Mouse (Mus musculus) induced T-regulatory cell, adult 2 months (primary cell): ENCODE results near the gene Dnajc27.

Experiments
- DNase-seq: peaks from one replicate; pipeline ENCODE4 v3.0.0-alpha.2; 2012; ENCODE audit warnings: low read depth

Dnajc27 gene

DNA sequence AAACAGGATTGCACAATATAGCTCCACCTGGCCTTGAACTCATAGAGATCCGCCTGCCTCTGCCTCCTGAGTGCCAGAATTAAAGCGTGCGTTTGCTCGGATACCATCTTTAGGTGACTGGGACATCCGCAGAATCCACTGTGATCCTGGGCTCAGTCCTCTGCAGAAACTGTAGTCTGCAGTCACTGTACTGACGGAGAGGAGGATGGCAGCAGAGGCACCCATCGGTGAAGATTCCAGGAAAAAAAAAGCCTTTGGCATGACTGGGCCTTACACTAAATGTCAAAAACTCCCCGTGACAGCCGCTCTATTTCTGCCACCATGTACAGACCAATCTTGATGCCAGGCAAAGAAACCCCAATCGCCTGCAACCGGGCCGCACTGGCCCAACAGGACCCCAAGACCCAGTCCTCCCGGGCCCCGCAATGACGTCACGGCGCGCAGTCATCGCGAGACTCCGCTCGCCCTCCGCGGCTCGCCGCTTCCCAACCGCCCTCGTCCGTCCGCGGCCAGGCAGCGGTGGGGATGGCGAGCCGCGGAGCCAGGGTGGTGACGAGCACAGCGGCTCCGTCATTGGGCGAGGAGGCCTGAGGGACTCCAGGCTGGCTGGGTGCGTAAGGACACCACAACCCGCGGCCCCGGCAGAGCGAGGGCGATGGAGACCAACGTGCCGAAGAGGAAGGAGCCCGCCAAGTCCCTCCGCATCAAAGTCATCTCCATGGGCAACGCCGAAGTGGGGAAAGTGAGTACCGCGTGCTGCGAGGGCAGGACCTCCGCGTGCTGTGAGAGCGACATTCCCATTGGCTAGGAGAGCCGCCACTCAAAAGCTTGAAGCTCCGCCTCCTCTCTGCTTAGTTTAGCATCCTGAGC lies at the start of gene Dnajc27:
Dnajc27 (plus strand) TSS at position 452 of the 870 bp plus-strand sequence.
- peak; percentile 99 for DNase-seq

DNA sequence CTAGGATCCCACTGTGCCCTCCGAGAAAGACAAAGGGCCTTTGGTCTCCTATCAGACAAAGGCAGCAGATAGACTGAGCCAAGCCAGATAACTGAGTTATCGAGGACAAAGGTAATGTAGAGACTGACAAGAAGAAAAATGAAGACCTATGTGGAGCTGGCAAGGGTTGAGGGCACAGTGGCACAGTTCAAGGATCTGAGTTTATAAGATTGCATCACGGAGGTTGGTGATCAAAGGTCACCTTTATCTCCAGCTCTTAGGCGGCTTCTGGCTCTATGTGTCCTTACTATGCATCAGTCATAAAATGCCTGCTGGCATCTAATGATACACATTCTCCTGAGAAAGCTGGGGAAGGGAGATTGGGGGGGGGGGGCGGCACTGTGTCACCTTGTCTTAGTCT lies 46.2 kb upstream of the Dnajc27 start:
- DNase-seq: no peak

DNA sequence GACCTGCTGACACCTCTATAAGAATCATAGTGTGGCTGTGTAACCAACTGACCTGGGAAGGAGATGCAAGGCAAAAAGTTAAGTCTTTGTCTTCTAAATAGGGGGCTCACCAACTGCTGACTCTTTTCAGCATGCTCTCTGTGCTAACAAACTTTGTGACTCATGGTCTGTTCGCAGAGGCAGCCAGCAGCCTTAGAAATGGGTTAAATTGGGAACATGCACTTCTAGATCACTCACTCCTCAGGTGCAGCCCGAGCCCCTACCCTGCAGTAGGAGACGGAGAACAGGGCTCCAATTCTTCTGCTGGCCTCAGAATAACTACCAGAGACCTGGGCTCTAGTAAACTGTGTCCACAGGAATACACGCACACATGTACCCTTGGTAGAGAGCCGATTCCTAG lies 44.9 kb upstream of the Dnajc27 start:
- no peak for DNase-seq

DNA sequence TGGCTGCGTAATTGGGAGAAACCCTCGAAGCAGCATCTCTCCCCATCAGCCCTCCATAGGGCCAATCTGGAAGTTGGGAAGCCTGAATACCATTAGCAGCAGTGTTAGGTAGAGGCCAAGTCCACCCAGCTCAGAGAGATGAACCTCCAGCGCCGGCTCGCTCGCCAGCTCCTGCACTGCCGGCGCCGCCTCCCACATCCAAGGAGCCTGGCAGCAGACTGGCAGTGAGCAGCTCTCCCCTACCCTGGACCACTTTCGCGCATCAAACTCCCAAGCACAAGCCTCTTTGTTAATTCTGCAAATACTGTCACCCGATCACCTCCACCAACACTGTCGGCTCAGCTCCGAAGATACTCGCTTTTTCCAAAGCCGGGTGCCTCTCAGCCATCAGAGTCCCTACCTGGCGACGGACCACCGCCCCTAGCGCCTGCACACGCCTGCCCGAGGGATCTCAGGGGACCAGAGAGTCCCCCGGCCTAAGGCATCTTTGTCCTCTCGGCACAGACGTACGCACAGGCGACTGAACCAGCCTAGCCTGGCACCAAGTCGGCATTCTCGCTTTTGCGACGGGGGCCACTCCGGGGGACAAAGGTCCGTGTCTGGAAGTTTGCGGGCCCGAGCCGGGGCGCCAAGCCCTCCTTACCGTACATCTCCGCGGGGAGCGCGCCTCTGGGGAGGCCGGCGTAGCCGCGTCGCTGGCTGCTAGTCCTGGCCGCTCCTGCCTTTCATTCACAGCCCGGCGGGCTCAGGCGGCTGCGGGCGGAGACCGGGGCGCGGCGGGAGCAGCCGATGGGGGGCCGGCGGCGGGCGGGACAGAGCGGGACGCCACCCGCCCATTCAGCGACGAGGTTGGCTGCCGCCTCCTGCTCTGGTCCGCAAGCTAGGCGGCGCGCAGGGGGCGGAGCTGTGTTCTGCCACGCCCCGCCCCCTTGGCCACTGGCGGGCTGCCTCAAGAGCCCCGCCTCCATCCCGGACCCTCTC lies 44.0 kb upstream of the Dnajc27 start, which contains the start of gene Efr3b:
Efr3b (minus strand) TSS at position 855 of the 981 bp plus-strand sequence.
- DNase-seq: peak; percentile 75

DNA sequence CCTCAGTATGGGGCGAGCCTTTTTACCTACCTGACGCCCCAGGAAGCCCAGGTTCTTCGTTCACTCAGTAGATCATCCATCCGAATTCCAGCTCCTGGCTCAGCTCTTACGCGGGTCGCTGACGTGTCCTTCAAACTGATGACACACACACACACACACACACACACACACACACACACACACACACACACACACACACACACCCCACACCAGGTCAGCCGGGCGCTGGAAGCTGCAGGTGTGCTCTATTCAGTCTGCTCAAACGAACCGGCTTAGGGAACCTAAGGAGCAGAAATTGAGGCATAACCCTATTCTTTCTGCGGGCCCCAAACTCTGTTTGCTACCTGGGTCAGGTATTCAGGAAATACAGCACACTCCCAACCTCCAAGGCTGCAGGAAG lies 43.3 kb upstream of the Dnajc27 start:
- DNase-seq: peak; percentile 21

DNA sequence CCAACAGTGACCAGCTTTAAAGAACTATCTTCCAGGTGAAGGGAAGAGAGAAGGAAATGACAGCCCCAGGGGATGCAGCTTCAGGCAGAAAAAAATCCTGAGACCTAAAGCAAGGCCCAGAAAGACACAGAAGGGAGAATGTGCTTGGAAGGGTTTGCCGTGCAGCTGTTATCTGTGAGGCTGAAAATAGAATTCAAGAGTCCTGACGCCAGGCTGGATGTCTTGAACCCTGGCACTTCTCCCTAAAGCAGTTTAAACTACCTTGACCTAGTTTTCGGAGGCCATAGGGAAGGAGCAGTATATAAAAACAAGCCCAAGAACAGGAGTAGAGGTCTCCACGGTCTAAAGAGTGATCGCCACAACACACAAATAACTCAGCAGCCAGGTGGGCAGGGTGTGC lies 40.0 kb upstream of the Dnajc27 start:
- no peak for DNase-seq

DNA sequence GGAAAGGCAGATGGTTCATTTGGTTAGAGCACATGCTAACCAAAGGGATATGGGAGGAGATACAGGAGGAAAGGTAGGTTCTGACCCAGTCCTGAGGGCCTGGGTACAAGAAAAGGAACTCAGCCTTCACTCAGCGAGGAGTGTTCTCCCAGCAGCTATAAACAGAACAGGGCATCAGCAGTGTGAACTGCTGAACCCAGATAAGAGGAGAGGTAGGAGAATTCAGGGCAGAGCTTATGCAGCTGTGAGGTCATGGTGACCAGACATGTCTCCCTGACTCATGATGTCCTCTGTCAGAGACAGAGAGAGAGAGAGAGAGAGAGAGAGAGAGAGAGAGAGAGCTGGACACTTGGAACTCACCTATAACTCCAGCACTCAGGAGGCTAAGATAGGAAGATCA lies 36.4 kb upstream of the Dnajc27 start:
- DNase-seq: no peak

DNA sequence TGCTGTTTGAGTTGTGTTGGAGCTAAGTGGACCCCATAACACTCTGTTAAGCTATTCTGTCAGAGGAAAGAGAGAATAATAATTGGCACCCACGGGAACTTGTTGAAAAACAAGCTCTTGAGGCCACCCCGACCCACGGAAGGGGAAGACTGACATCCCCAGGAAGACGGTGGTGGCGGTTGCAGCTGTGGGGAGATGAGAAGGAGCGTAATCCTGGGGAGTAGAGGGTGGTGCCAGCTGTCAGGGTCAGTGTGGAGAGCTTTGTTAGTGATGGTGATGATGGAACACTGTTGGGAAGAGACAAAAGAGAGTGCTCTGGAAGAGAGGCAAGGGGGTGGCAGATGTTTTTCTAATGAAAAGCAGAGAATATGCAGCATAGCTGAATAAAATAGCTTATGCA lies 34.4 kb upstream of the Dnajc27 start:
- no peak for DNase-seq

DNA sequence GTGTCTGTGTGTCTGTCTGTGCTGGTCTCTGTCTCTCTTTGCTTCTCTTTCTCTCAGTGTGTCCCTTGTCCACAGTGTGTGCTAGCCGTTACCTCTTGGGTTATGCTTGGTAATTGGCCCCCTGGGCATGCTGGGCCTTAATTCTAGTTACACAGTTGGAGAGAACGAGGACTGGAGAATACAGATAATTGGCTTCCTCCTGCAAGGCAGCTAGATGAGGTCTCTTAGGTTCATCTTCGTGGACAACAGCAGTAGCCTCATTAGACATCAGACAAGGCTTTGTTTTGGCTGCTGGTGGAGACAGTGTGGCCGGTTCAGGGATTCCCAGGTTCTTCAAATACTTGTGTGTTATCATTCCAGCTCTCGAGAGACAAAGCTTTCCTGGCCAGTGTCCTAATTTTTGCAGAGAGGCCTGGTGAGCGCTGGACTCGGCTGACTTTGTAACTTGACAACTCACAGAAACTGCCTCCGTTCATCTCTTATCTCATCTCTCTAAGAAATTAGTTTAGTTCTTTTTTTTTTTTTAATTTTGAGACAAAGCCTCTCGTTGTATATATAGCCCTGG lies 31.4 kb upstream of the Dnajc27 start:
- no peak for DNase-seq

DNA sequence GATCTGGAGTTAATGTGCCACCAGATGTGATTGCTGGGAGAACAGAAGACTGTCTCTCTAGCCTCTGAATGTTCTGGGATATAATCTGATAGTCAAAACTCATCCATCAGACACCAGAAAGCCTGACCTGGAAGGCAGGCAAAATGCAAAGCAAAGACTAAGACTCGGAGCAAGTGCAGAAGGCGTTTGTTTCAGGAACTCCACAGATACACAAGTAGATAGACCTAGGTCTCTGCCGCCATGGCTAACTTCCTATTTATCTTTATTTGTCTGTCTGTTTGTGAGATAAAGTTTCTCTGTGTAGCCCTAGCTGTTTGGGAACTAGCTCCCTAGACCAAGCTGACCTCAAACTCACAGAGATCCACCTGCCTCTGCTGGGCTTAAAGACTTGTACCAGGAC lies 28.7 kb upstream of the Dnajc27 start:
- DNase-seq: no peak

DNA sequence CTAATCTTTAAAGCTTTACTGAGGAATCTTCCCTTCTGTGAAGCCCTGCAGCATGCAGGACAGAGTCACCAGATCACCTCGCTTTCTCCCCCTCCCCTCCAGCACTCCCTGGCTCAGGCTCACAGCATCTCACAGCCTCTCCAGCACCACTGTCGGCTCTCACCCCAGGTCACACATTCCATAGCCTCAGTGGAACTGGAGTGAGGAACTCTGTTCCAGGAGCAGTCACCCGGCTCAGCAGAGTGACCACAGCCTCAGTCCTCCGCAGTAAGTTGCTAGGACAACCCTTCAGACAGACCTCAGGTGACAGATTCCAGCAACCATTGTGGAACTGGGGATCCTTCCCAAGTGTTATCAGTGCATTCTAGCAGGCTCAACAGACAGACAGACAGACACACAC lies 27.5 kb upstream of the Dnajc27 start:
- DNase-seq: no peak

DNA sequence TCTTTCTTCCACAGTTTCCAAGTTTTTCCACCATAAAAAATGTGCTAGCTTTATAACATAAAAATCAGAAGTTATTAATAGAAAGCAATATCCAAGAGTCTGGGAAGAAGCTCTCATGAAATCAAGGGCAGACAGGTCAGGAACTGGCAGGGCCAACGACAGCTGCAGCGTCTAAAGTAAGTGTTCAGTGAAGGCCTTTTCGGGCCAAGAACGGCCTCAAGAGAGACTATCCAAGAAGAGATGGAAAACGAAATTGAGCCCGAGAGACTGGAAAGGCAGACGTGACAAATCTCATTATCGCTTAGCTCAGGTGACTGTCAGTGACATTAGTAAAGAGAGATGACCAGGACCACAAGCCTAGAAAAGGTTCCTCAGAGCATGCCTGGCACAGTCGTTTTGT lies 24.1 kb upstream of the Dnajc27 start:
- DNase-seq: no peak

DNA sequence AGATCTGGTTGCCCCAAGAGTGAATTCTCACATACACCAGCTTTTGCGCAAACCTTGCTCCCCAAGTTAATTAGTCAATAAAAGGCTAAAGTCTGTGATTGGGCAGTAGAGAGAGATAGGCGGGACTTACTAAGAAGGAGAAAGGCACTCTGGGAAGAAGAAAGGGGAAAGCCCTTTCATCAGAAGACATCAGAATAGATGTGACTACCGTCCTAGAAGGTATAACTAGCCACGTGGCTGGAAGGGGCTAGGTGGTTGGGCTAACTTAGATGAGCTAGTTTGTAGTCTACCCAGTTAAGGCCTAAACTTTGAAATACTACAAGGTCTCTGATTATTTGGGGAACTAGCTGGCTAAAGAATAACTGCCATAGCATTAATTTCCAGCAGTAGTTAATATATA lies 22.7 kb upstream of the Dnajc27 start:
- no peak for DNase-seq

DNA sequence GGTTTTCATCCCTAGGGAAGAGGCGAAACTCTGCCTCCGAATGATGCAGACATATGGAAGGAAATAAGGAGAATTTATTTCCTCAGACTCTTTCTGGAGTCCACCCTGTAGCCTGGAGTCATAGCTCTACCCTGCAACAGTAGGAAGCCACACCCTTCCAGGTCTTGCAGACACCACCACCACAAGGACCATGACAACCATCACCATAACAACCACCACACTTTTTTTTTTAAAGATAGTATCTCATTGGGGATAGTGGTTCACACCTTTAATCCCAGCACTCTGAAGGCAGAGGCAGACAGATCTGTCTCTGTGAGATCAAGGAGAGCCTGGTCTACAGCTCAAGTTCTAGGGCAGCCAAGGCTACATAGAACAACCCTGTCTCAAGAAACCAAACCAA lies 16.9 kb upstream of the Dnajc27 start:
- peak; percentile 66 for DNase-seq

DNA sequence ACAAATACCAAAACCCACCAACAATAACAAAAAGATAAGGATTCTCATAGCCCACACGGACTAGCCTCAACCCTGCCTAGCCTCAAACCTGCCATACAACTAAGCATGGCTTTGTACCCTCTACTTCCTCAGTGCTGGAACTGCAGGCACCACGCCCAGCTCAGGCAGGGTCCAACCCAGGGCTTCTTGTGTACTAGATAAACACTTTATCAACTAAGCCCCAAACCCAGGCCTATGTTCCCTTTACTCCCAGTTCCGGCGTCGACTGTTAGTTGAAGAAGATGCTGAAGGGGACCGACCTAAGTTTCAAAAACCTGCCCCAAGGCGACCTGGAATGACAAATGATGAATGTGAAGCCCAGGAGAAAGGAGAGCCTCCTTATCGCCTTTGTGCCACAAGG lies 16.4 kb upstream of the Dnajc27 start:
- no peak for DNase-seq

DNA sequence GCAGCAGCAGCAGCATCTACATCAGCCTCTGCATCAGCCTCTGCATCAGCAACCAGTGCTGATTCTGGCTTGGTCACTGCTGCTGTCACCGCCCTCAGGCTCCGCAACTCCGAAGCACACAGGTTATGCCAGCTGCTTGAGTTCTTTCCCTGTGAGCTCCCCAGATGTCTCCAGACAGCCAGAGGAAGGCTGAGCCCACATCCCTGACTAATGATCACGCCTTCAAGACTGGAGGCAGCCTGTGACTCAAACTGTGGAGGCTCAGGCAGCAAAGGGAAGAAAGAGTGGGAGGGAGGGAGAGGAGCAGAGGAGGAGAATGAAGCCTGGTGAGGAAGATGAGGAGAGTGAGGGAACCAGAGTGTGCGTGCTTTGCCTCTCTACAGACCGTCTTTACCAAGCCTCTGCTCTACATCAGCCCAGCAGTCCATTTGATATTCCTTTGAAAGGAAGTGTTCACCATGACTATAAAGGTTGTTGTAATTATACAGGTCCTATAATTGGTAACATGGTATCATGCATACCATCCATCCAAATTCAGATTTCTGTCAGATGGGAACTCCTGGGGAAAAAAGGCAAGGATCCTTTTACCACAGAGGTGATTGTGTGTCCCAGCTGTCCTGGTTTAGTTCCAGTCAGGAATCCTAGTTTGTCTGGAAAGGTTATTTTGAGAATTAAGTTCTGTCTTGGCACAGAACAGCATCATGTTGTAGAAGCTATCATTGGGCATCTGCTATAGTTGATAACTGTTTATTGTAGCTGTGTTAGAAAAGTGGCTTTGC lies 15.5 kb upstream of the Dnajc27 start:
- DNase-seq: no peak

DNA sequence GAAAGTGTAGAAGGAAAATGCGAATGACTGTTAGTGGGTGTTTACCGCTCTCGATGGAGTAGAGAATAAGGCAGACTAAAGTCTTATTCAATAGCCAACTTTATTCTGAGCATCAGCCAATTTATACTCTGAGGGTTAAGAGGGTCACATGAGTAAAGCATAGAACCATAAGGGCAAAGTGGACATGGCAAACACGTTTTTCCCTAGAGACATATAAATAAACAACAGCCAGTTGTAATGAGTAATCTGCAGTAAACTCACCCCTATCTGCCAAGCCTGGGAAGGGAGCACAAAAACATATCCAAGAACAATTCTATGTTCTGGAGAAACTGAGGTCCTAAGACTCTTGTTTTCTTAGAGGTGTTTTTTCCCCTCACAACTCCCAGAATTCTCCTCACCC lies 13.8 kb upstream of the Dnajc27 start:
- no peak for DNase-seq

DNA sequence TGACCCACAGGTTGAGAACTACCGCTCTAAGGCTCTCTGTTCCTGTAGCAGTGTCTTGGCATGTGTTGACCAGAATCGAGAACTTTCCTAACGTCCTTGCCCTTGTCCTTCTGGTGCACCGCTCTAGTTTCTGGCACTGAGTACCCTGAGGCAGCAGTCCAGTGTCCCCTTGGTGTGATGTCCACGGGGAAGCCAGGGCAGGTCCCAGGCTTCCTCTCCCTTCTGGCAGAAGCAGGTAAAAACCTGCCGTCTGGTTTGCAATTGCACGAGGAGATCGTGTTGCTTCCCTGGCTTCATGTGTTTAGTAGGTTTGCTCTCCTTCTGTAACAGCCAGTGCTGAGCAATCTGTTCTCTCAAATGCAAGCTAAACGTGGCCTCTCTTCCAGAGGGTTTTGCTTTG lies 10.7 kb upstream of the Dnajc27 start:
- DNase-seq: no peak

DNA sequence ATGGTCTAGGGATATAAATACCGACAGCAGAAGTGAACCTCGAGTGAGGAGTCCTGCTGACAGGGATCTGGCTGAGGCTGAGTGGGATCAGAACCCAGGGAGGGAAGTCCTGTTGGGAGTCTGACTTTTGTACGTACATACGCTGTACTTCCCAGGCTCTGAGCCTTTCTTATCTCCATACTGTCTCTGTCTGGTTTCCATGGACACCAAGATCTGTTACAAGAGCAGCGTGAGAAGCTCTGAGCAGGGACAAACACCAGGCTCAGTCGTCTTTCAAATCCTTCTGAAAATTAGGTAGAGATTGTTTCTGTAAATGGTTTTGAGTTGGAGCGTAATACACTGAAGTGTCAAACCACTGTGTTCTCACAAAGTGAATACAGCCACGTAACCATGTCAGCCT lies 7.0 kb upstream of the Dnajc27 start:
- no peak for DNase-seq

DNA sequence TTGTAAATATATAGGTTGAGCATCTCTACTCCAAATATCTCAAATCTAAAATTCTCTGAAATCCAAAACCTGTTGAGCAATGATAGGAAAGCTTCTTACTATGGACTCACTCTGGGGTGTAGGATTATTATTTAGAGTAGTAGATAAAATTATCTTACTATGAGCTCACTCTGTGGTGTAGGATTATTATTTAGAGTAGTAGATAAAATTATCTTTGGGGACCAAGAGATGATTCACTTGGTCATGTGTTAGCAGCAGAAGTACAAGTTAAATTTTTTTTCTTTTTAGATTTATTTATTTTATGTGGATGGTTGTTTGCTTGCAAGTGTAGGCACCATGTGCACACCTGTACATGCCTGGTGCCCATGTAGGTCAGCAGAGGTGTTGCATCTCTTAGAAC lies 6.0 kb upstream of the Dnajc27 start:
- DNase-seq: no peak

DNA sequence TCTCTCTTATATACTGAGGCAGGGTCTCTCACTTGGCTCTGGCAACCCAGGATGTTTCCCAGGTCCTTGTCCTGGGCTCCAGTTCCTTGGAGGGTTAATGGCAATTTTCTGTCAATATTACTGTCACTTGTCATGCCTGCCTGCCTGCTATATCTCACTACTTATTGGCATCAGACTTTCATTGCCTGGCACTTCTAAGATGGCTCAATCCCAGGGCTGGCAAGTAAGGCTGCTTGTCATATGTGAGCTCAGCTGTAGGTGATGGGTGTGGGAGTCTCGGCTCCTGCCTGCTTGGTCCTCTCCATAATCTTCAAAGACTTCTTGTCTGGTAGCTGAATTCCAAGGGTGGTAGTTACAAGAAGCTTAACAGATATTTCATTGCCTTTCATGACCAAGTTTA lies 4.3 kb upstream of the Dnajc27 start:
- DNase-seq: no peak

DNA sequence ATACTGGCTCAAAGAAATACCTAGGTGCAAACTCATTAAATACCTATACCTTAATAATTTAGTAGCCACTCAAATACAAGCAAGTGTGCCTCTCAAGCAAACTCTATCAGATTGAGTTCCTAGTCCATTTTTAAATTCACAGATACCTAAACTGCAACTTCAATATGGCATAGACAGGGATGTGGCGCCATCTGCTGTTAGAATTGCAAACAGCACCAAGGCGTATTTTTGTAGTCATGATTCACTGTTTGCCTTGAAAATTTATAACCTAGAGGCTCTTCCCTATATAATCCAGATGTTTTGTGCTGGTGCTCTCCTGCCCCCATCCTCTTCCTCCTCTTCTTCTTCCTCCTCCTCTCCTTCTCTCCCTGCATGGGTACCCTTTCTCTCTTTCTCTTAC lies 2.1 kb upstream of the Dnajc27 start:
- DNase-seq: peak; percentile 90
